Mouse (Mus musculus): Measurements from ENCODE around the gene Cfap58. TPM values are rescaled to one million over a fixed set of nuclear protein-coding genes. Genes with fewer than 3 reads are reported as not detected.

The Cfap58 gene
- total RNA-seq, 2 experiments from 2014 or later: 0.13 TPM; not detected in 1

- no peak for DNase-seq
Observed at GRCm38 (mm10) chr19:48081456-48081855, 144.0 kb downstream of the Cfap58 start.

Small RNA genes lying within 50 kb of the gene (microRNA-seq; reads per million reads assigned to microRNA genes)
- not detected for gene Gm22240

Other genes with a start within 250 kb of the Cfap58 start
- gene Col17a1, start 245.6 kb upstream of the Cfap58 start, total RNA-seq (2021): under 1 TPM in 1 of 2 experiments, not detected in 1; 0.17 TPM
- 100 to 1,000 TPM in 1 of 2 experiments, 10 to 100 TPM in 1; 97.7 to 101 TPM for gene Sfr1, start 206.0 kb upstream of the Cfap58 start, total RNA-seq (2021)
- gene Gsto1, start 82.7 kb upstream of the Cfap58 start, total RNA-seq (2021): 100 to 1,000 TPM in 1 of 2 experiments, 10 to 100 TPM in 1; 92.1 to 145 TPM
- 1 to 10 TPM; 1.7 to 2.6 TPM for gene Gsto2, start 72.1 kb upstream of the Cfap58 start, total RNA-seq (2021)
- gene Cfap43, start 18.4 kb upstream of the Cfap58 start, total RNA-seq (2021): not detected
- gene Itprip, start 18.4 kb upstream of the Cfap58 start, total RNA-seq (2021): 10 to 100 TPM; 17.9 to 25.1 TPM

Data from adrenal gland, postnatal 36 days (tissue).